16 mouse cellular contexts compared by ENCODE assay signal in genomic region chr12:34432919-34433318, GRCm38 (mm10).
DNase-seq lines count a peak whose midpoint lies in the region; ATAC-seq lines count a peak whose summit lies in the region.
"Had no signal": no experiment of that assay in that cellular context is flagged by ENCODE, and none has a peak within 500 bp of the region (broad histone marks: within the 10 kb centered on the region; RNA-seq: fewer than 3 reads in every experiment).

No protein-coding gene starts in this region.

- no peak for DNase-seq in intestine, embryonic 14.5 days (ENCODE audit: low spot score)
- DNase-seq in 416B (ENCODE audit: low read depth): peak; percentile 30
- no peak for DNase-seq in urinary bladder, postnatal 14 days (ENCODE audit: low spot score)
- DNase-seq: cerebellum, adult 18-20 months; gastrocnemius, postnatal 10 days; lung, adult 2 months had no signal

- H3K4me3 ChIP-seq in intestine, embryonic 14.5 days (ENCODE audit: low read depth, low read length): no peak overlapping the region
- no peak overlapping the region for H3K4me3 ChIP-seq in intestine, embryonic 15.5 days (replicated peaks)
- peak overlapping the region; percentile 77 for H3K4me3 ChIP-seq in megakaryocyte, embryonic 14.5 days (replicated peaks)
- no peak overlapping the region for H3K4me3 ChIP-seq in midbrain, embryonic 13.5 days (replicated peaks)
- H3K4me3 ChIP-seq: forebrain, embryonic 15.5 days; limb, embryonic 12.5 days had no signal

- ATAC-seq in intestine, embryonic 14.5 days (replicated peaks; ENCODE audit: low FRiP score, low TSS enrichment, low read depth): no peak
- ATAC-seq in intestine, embryonic 15.5 days: no peak
- ATAC-seq in activated CD4-positive, CD25-positive, alpha-beta regulatory T cell, adult 4 months: peak; percentile 36
- ATAC-seq in inflammation-experienced regulatory T-cells, adult 6 months: no peak
- no peak for ATAC-seq in midbrain, embryonic 13.5 days

- no peak overlapping the region for H3K27ac ChIP-seq in intestine, embryonic 14.5 days (ENCODE audit: low read depth)
- H3K27ac ChIP-seq in intestine, embryonic 15.5 days: no peak overlapping the region
- no peak overlapping the region for H3K27ac ChIP-seq in midbrain, embryonic 13.5 days
- H3K27ac ChIP-seq: forebrain, embryonic 15.5 days; hindbrain, embryonic 14.5 days; limb, embryonic 12.5 days had no signal

- H3K36me3 ChIP-seq in intestine, embryonic 14.5 days (ENCODE audit: control insufficient read depth, insufficient read depth, low read length): no peaks in the 10 kb centered on the region
- H3K36me3 ChIP-seq in intestine, embryonic 15.5 days: no peaks in the 10 kb centered on the region
- H3K36me3 ChIP-seq in megakaryocyte, embryonic 14.5 days (replicated peaks; ENCODE audit: low read length): peaks cover 4% of the 10 kb centered on the region
- H3K36me3 ChIP-seq in midbrain, embryonic 13.5 days: no peaks in the 10 kb centered on the region
- H3K36me3 ChIP-seq: forebrain, embryonic 15.5 days; limb, embryonic 12.5 days had no signal

- no peaks in the 10 kb centered on the region for H3K4me1 ChIP-seq in intestine, embryonic 14.5 days (replicated peaks; ENCODE audit: control insufficient read depth, insufficient read depth, low read length)
- no peaks in the 10 kb centered on the region for H3K4me1 ChIP-seq in intestine, embryonic 15.5 days (replicated peaks)
- H3K4me1 ChIP-seq in megakaryocyte, embryonic 14.5 days: peaks cover 11% of the 10 kb centered on the region
- no peaks in the 10 kb centered on the region for H3K4me1 ChIP-seq in midbrain, embryonic 13.5 days (replicated peaks)
- H3K4me1 ChIP-seq: forebrain, embryonic 15.5 days had no signal

- peak overlapping the region; percentile 23; the same call in 1 of the 2 replicates for H3K4me2 ChIP-seq in intestine, embryonic 14.5 days (ENCODE audit: low read length)
- H3K4me2 ChIP-seq in intestine, embryonic 15.5 days (replicated peaks): no peak overlapping the region
- no peak overlapping the region for H3K4me2 ChIP-seq in midbrain, embryonic 13.5 days (replicated peaks)
- H3K4me2 ChIP-seq: forebrain, embryonic 15.5 days; heart, embryonic 11.5 days; hindbrain, embryonic 14.5 days; limb, embryonic 12.5 days; midbrain, embryonic 11.5 days had no signal

- H3K9me3 ChIP-seq in intestine, embryonic 14.5 days (ENCODE audit: control insufficient read depth, low read length): no peaks in the 10 kb centered on the region
- no peaks in the 10 kb centered on the region for H3K9me3 ChIP-seq in intestine, embryonic 15.5 days
- H3K9me3 ChIP-seq in megakaryocyte, embryonic 14.5 days: no peaks in the 10 kb centered on the region
- H3K9me3 ChIP-seq in midbrain, embryonic 13.5 days: no peaks in the 10 kb centered on the region
- H3K9me3 ChIP-seq: forebrain, embryonic 15.5 days; limb, embryonic 12.5 days had no signal

- H3K27me3 ChIP-seq in intestine, embryonic 14.5 days (replicated peaks; ENCODE audit: control insufficient read depth, insufficient read depth, low read length): no peaks in the 10 kb centered on the region
- H3K27me3 ChIP-seq in intestine, embryonic 15.5 days (replicated peaks): no peaks in the 10 kb centered on the region
- H3K27me3 ChIP-seq in megakaryocyte, embryonic 14.5 days (replicated peaks): no peaks in the 10 kb centered on the region
- H3K27me3 ChIP-seq in midbrain, embryonic 13.5 days: no peaks in the 10 kb centered on the region
- H3K27me3 ChIP-seq: forebrain, embryonic 15.5 days; limb, embryonic 12.5 days had no signal

- H3K9ac ChIP-seq in intestine, embryonic 14.5 days (ENCODE audit: low read length): no peak overlapping the region
- H3K9ac ChIP-seq in intestine, embryonic 15.5 days: no peak overlapping the region
- no peak overlapping the region for H3K9ac ChIP-seq in midbrain, embryonic 13.5 days (replicated peaks)
- H3K9ac ChIP-seq: forebrain, embryonic 15.5 days; hindbrain, embryonic 14.5 days; limb, embryonic 12.5 days had no signal

- WGBS in intestine, embryonic 14.5 days: 39% methylated on average over 6 of the region's 6 CpGs
- 44% methylated on average over 6 of the region's 6 CpGs for WGBS in intestine, embryonic 15.5 days
- WGBS in midbrain, embryonic 13.5 days: 83% methylated on average over 6 of the region's 6 CpGs
